Mouse (Mus musculus) testis, adult 2 months (tissue): ENCODE data around the gene Slit3.

Source experiments
- CTCF ChIP-seq: fragments of 200-500 bp; IDR thresholded peaks from 2 replicates; pipeline ENCODE4 v1.5.1; 2012; ENCODE audit warnings: low read depth, mild to moderate bottlenecking, inconsistent platforms, low read length, moderate library complexity; ENCODE audit not compliant: control insufficient read depth, insufficient read depth, insufficient replicate concordance
- POLR2A ChIP-seq: fragments of 200-500 bp; IDR thresholded peaks from 2 replicates; pipeline ENCODE4 v1.6.1; 2012; ENCODE audit warnings: low read depth, mild to moderate bottlenecking, inconsistent platforms, low read length, moderate library complexity; ENCODE audit not compliant: control insufficient read depth

- TF ChIP-seq CTCF (no peak), POLR2A (no peak)
Measured at GRCm38 (mm10) chr11:35304216-35304975, 183.4 kb downstream of the Slit3 start.
